Mouse (Mus musculus) bone marrow, adult 2 months (tissue): ENCODE measurements around the gene Sec24b. TPM values are rescaled to one million over a fixed set of nuclear protein-coding genes. Genes with fewer than 3 reads are reported as not detected.
A peak's percentile ranks its signal among the peaks of the same experiment; 100 is the strongest.

Experiments used
- H3K27ac ChIP-seq: fragments of 200-500 bp; 2 replicates; pipeline ENCODE4 v1.5.1; 2012; ENCODE audit warnings: low read depth, mild to moderate bottlenecking, control low read depth, inconsistent platforms, low read length; ENCODE audit not compliant: control insufficient read depth, poor library complexity, insufficient read depth
- H3K4me1 ChIP-seq: fragments of 200-500 bp; 2 replicates; pipeline ENCODE4 v1.6.1; 2011; ENCODE audit warnings: low read length; ENCODE audit not compliant: control insufficient read depth, insufficient read depth
- H3K4me3 ChIP-seq: fragments of 200-500 bp; replicated peaks from 2 replicates; pipeline ENCODE3; 2011; ENCODE audit warnings: mild to moderate bottlenecking, low read depth, low read length, control low read depth; ENCODE audit not compliant: control insufficient read depth
- CTCF ChIP-seq: fragments of 200-500 bp; IDR thresholded peaks from 2 replicates; pipeline ENCODE4 v1.5.1; 2011; ENCODE audit warnings: low read length, control low read depth; ENCODE audit not compliant: control insufficient read depth, insufficient read depth
- POLR2A ChIP-seq: fragments of 200-500 bp; IDR thresholded peaks from 2 replicates; pipeline ENCODE4 v1.6.1; 2011; ENCODE audit warnings: low read depth, mild to moderate bottlenecking, control low read depth, low read length, borderline replicate concordance; ENCODE audit not compliant: control insufficient read depth
- WGBS: fragments of 180-500 bp; shearing (Covaris S2); methylation state at CpG from one replicate; pipeline ENCODE4 v1.1.7; 2018; 5-methylcytosine and 5-hydroxymethylcytosine counted together
- polyA plus RNA-seq: library from polyadenylated mRNA; stranded (reverse); fragments of >200 nt; gene quantifications from 2 replicates; pipeline ENCODE4 v1.2.4, GENCODE M21; 2011; ENCODE audit warnings: low replicate concordance; ENCODE audit not compliant: missing spikeins, insufficient read depth, insufficient read length

Gene Sec24b
- polyA plus RNA-seq, 1 experiment: 46.9 TPM

- TF ChIP-seq CTCF (no peak), POLR2A (no peak)
- 78% methylated on average over 5 of the region's 5 CpGs for whole genome bisulfite sequencing
- H3K4me1 ChIP-seq: no peaks in the 10 kb centered on the region
- no peak overlapping the region for H3K4me3 ChIP-seq
- no peak overlapping the region for H3K27ac ChIP-seq
Measured at GRCm38 (mm10) chr3:129976317-129976716, 85.0 kb downstream of the Sec24b start.

GRCm38 (mm10) chr3:129970529-129971515 lies 90.5 kb downstream of the Sec24b start:
- Histone ChIP-seq H3K27ac (no peak overlapping the region; the same call in 1 of the 2 replicates), H3K4me1 (peaks cover 1% of the 10 kb centered on the region), H3K4me3 (peak overlapping the region; percentile 45)
- TF ChIP-seq CTCF: no peak
- no peak for TF ChIP-seq POLR2A
- 19% methylated on average over 19 of the region's 19 CpGs for WGBS

GRCm38 (mm10) chr3:129969432-129970395 lies 91.6 kb downstream of the Sec24b start, which contains the start of gene Mcub:
Gene Mcub, minus strand, starts transcription at chr3:129970206.
- peak within 1 kb of the TSS; percentile 57 for H3K27ac ChIP-seq
- peak within 1 kb of the TSS; percentile 66 for H3K4me3 ChIP-seq
- H3K4me1 ChIP-seq: peaks cover 1% of the 10 kb centered on the region
- TF ChIP-seq POLR2A: no peak; the same call in 1 of the 2 replicates
- TF ChIP-seq CTCF: no peak
- WGBS: 1% methylated on average over 63 of the region's 63 CpGs

GRCm38 (mm10) chr3:129969031-129969430 lies 92.3 kb downstream of the Sec24b start:
- WGBS: 24% methylated on average over 10 of the region's 10 CpGs
- Histone ChIP-seq H3K4me3 (peak overlapping the region; percentile 66), H3K27ac (peak overlapping the region; percentile 57), H3K4me1 (peaks cover 1% of the 10 kb centered on the region)
- TF ChIP-seq CTCF: no peak
- TF ChIP-seq POLR2A: no peak

- Histone ChIP-seq H3K27ac (no peak overlapping the region), H3K4me3 (no peak overlapping the region), H3K4me1 (peaks cover 1% of the 10 kb centered on the region)
- TF ChIP-seq CTCF (no peak), POLR2A (no peak)
- 84% methylated on average over 9 of the region's 9 CpGs for WGBS
Measured at GRCm38 (mm10) chr3:129967874-129968273, 93.5 kb downstream of the Sec24b start.

GRCm38 (mm10) chr3:129964681-129965080 lies 96.7 kb downstream of the Sec24b start:
- H3K4me1 ChIP-seq: peaks cover 1% of the 10 kb centered on the region
- H3K4me3 ChIP-seq: no peak overlapping the region
- 83% methylated on average over 8 of the region's 8 CpGs for WGBS
- no peak for TF ChIP-seq POLR2A
- no peak overlapping the region for H3K27ac ChIP-seq

GRCm38 (mm10) chr3:129962533-129962932 lies 98.8 kb downstream of the Sec24b start:
- WGBS: 79% methylated on average over 8 of the region's 8 CpGs
- H3K4me1 ChIP-seq: no peaks in the 10 kb centered on the region
- no peak for TF ChIP-seq POLR2A
- no peak for TF ChIP-seq CTCF
- H3K27ac ChIP-seq: no peak overlapping the region; the same call in 1 of the 2 replicates
- no peak overlapping the region for H3K4me3 ChIP-seq

- H3K4me3 ChIP-seq: no peak overlapping the region
- 63% methylated on average over 4 of the region's 4 CpGs for WGBS
- TF ChIP-seq CTCF: no peak
- TF ChIP-seq POLR2A: no peak
- H3K4me1 ChIP-seq: no peaks in the 10 kb centered on the region
- H3K27ac ChIP-seq: no peak overlapping the region
Measured at GRCm38 (mm10) chr3:129953296-129953695, 108.1 kb downstream of the Sec24b start.
